Mouse (Mus musculus) heart, postnatal 0 days (tissue): ENCODE measurements around the gene Mark3.

ENCODE experiments used
- CTCF ChIP-seq: IDR thresholded peaks from 2 replicates; pipeline ENCODE4 v1.5.1; 2016; ENCODE audit warnings: antibody characterized with exemption, control low read depth, low read depth
- EP300 ChIP-seq: IDR thresholded peaks from 2 replicates; pipeline ENCODE4 v1.6.1; 2016; ENCODE audit warnings: antibody characterized with exemption, low read depth

GRCm38 (mm10) chr12:111670976-111671375, 96.7 kb downstream of the Mark3 start:
- no peak for TF ChIP-seq CTCF
- no peak for TF ChIP-seq EP300
